Mouse (Mus musculus) small intestine, adult 2 months (tissue): Measurements from ENCODE around the gene Khdrbs1. TPM values are rescaled to one million over a fixed set of nuclear protein-coding genes. Genes with fewer than 3 reads are reported as not detected.
"Not testable (repeated sequence)": the region's sequence is repeated elsewhere in the genome, so short reads cannot be mapped to it uniquely, and the experiment has no call there.

Experiments used
- H3K27ac ChIP-seq: fragments of 200-500 bp; 2 replicates; pipeline ENCODE4 v1.5.1; 2012; ENCODE audit warnings: low read depth, low read length, control low read depth, inconsistent platforms; ENCODE audit not compliant: insufficient read depth
- H3K27me3 ChIP-seq: fragments of 200-500 bp; 2 replicates; pipeline ENCODE4 v1.6.1; 2012; ENCODE audit warnings: mild to moderate bottlenecking, moderate library complexity, low read length, inconsistent platforms; ENCODE audit not compliant: control insufficient read depth, insufficient read depth
- H3K36me3 ChIP-seq: fragments of 200-500 bp; 2 replicates; pipeline ENCODE4 v1.6.1; 2012; ENCODE audit warnings: mild to moderate bottlenecking, low read length, control low read depth, inconsistent platforms; ENCODE audit not compliant: control insufficient read depth, insufficient read depth
- H3K4me1 ChIP-seq: fragments of 200-500 bp; 2 replicates; pipeline ENCODE4 v1.6.1; 2012; ENCODE audit warnings: low read length, inconsistent platforms, mixed read lengths; ENCODE audit not compliant: control insufficient read depth, insufficient read depth, insufficient read length
- H3K4me3 ChIP-seq: fragments of 200-500 bp; 2 replicates; pipeline ENCODE4 v1.5.1; 2012; ENCODE audit warnings: low read depth, mild to moderate bottlenecking, control low read depth, inconsistent platforms, low read length, moderate library complexity
- CTCF ChIP-seq: fragments of 200-500 bp; IDR thresholded peaks from 2 replicates; pipeline ENCODE4 v1.5.1; 2012; ENCODE audit warnings: low read depth, mild to moderate bottlenecking, control low read depth, inconsistent platforms, low read length, moderate library complexity, mixed read lengths; ENCODE audit not compliant: insufficient replicate concordance, insufficient read length; ENCODE audit errors: extremely low read depth
- POLR2A ChIP-seq: fragments of 200-500 bp; IDR thresholded peaks from 2 replicates; pipeline ENCODE4 v1.6.1; 2012; ENCODE audit warnings: low read depth, mild to moderate bottlenecking, control low read depth, inconsistent platforms, low read length, moderate library complexity
- WGBS: fragments of 180-500 bp; shearing (Covaris S2); methylation state at CpG from one replicate; pipeline ENCODE4 v1.1.7; 2018; 5-methylcytosine and 5-hydroxymethylcytosine counted together
- polyA plus RNA-seq: library from polyadenylated mRNA; depleted of rRNA; stranded (reverse); fragments of >200 nt; gene quantifications from 2 replicates; pipeline ENCODE4 v1.2.3, GENCODE M21; 2012

Gene Khdrbs1
- polyA plus RNA-seq, 1 experiment, result 58.7 TPM

DNA sequence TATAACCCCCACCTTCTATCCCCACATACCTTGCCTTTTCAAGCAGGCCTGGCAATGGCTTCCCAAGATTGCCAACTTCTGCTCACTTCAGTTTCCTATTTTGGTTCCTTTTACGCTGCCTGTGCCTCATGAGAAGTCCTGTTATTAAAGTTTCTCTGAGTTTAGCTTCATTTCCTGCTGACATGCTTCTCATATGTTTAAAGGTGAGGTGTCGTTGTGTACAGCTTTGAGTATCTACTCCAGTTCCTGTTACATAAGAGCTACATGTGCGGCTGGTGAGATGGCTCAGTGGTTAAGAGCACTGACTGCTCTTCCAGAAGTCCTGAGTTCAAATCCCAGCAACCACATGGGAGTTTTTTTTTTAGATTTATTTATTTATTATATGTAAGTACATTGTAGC, 23.2 kb upstream of the Khdrbs1 start:
- 82% methylated on average over 3 of the region's 3 CpGs for WGBS
- no peak overlapping the region for H3K27ac ChIP-seq
- H3K27me3 ChIP-seq, result no peaks in the 10 kb centered on the region
- TF ChIP-seq POLR2A, result no peak
- TF ChIP-seq CTCF, result no peak
- H3K4me1 ChIP-seq, result no peaks in the 10 kb centered on the region
- no peak overlapping the region for H3K4me3 ChIP-seq
- no peaks in the 10 kb centered on the region for H3K36me3 ChIP-seq

DNA sequence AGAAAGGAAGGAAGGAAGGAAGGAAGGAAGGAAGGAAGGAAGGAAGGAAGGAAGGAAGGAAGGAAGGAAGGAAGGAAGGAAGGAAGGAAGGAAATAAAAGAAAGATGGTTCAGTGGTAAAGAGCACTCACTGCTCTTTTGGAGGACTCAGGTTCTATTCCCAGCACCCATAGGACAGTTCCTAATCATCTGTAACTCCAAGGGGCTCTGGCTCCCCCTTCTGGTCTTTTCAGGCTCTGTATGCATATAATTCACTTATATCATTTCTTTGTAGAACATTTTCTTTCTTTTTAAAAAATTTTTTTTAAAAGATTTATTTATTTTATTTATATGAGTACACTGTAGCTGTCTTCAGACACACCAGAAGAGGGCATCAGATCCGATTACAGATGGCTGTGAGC, 20.4 kb upstream of the Khdrbs1 start:
- 83% methylated on average over 1 of the region's 1 CpGs for WGBS
- not testable (repeated sequence) for H3K27me3 ChIP-seq

DNA sequence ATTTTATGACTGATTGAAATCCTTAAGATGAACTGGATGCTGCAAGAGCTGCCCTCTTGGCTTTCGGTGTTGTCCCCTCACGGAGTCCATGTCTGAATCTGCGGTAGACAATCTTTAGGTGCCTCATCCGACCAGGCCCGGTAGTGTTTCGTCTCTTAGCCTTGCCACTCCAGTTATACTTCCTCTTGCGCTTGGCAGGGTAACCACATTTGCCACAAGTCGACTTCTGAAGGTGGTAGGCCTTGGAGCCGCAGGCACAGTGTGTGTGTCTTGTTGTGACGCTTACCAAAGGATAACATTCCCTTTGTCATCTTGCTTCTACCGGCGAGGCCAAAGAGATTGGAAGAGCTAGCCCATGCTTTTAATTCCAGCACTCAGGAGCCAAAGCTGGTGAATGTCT, 19.5 kb upstream of the Khdrbs1 start:
- H3K4me3 ChIP-seq, result no peak overlapping the region
- no peaks in the 10 kb centered on the region for H3K36me3 ChIP-seq
- 80% methylated on average over 12 of the region's 12 CpGs for WGBS
- H3K27ac ChIP-seq, result no peak overlapping the region
- no peaks in the 10 kb centered on the region for H3K4me1 ChIP-seq
- TF ChIP-seq POLR2A (no peak), CTCF (no peak)
- H3K27me3 ChIP-seq, result no peaks in the 10 kb centered on the region

More for the DNA sequence above, 20.4 kb upstream of the Khdrbs1 start:
- not testable (repeated sequence) for H3K4me3 ChIP-seq, H3K36me3 ChIP-seq, H3K4me1 ChIP-seq, H3K27ac ChIP-seq

DNA sequence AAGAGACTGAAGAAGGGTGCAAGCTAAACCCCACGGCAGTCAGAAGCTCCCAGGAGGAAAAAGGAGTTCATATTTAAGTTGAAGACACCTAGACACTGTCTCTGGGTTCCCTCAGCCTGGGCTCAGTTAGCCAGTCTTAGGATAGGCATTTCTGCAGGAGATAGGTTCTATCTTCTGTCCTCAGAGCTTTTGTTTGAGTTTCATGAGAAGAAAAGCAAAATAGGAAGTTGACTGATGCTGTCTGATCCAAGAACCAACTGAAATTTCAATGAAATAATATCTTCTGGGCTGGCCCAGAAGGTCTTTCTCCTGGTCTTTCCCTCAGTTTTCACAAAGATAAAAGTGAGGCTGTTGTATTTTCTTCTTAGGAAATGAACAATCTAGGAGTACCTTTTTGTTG, 13.4 kb upstream of the Khdrbs1 start:
- H3K4me3 ChIP-seq, result no peak overlapping the region
- no peak overlapping the region for H3K27ac ChIP-seq
- H3K4me1 ChIP-seq, result peaks cover 5% of the 10 kb centered on the region; the same call in 1 of the 2 replicates
- TF ChIP-seq POLR2A (no peak), CTCF (no peak)
- no peaks in the 10 kb centered on the region for H3K36me3 ChIP-seq
- no peaks in the 10 kb centered on the region for H3K27me3 ChIP-seq
- WGBS, result 75% methylated on average over 1 of the region's 1 CpGs

DNA sequence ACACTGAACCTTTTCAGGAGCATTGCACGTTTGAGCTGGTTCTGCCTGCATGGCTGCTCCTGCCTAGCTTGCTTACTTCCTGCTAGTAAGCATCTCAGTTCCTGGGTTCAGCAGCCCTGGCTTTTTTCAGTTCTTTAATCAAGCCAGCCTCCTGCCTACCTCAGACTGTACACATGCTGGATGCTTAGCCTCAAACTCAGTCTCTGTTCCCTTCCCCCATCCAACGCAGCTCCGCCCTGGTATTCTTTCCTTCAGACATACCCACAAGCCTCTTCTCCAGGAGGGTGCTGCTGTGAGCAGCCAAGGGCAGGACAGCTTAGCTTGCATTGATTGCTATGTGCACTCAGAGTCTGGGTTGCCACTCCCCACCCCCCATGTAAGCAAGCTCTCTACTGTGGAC, 12.6 kb upstream of the Khdrbs1 start:
- Histone ChIP-seq H3K27ac (no peak overlapping the region), H3K4me1 (peaks cover 5% of the 10 kb centered on the region; the same call in 1 of the 2 replicates), H3K4me3 (no peak overlapping the region), H3K27me3 (no peaks in the 10 kb centered on the region), H3K36me3 (no peaks in the 10 kb centered on the region)
- TF ChIP-seq CTCF (no peak), POLR2A (no peak)
- 64% methylated on average over 3 of the region's 3 CpGs for WGBS

DNA sequence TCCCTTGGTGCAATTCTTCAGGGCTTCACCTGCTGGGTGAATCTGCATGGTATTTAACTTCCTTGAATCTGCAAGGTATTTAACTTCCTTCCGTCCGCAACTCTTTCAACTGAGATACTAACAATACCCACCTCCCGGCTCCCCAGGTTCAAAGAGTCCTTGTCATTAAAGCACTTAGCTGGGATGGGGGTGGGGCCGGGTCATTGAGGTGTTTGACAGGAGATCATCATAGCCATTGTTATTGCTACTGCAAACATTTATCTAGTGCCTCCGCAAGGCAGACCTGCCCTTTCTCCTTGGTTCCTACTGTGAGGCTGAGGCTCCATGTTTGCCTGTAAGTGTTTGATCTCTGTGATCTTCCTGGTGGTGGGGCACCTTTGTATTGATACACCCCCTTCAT, 8.3 kb upstream of the Khdrbs1 start:
- H3K4me3 ChIP-seq, result no peak overlapping the region
- peaks cover 5% of the 10 kb centered on the region; the same call in 1 of the 2 replicates for H3K4me1 ChIP-seq
- WGBS, result 16% methylated on average over 5 of the region's 5 CpGs
- H3K36me3 ChIP-seq, result no peaks in the 10 kb centered on the region
- H3K27ac ChIP-seq, result 0 out of 2 replicates have a peak overlapping the region, but pooled peaks have one; percentile 20
- H3K27me3 ChIP-seq, result no peaks in the 10 kb centered on the region
- TF ChIP-seq CTCF, result no peak

DNA sequence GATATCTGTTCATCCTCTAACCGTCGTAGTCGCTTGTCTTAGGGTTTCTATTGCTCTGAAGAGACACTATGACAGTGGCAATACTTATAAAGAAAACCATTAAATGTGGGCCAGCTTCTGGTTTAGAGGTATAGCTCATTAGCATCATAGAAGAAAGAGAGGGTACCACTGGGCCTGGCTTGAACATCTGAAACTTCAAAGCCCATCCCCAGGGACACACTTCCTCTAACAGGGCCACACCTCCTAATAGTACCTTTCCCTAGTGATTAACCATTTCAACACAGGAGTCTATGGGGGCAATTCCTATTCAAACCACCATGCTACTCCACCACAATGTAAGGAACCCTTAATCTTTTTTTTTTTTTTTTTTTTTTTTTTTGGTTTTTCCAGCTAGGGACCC, 4.5 kb upstream of the Khdrbs1 start:
- H3K27me3 ChIP-seq, result no peaks in the 10 kb centered on the region
- TF ChIP-seq CTCF, result no peak
- TF ChIP-seq POLR2A, result no peak
- no peak overlapping the region for H3K4me3 ChIP-seq
- 91% methylated on average over 3 of the region's 3 CpGs for WGBS
- H3K4me1 ChIP-seq, result peaks cover 7% of the 10 kb centered on the region; the same call in 1 of the 2 replicates
- H3K36me3 ChIP-seq, result no peaks in the 10 kb centered on the region
- no peak overlapping the region for H3K27ac ChIP-seq

DNA sequence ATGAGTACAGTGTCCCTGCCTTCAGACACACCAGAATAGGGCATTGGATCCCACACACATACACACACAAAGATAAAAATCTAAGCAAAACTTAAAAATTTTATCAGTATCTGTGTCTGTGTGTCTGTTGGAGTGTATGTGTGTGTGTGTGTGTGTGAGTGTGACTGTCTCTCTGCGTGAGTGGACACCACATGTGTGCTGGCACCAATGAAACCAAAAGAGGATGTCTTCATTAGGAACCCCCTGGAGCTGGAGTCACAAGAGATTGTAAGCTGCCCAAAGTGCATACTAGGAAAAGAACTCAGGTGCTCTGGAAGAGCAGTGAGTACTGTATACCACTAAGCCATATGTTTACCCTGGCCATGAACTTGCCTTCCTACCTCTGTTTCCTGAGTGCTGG, 4.0 kb upstream of the Khdrbs1 start:
- no peak for TF ChIP-seq POLR2A
- no peak for TF ChIP-seq CTCF
- WGBS, result 84% methylated on average over 1 of the region's 1 CpGs
- Histone ChIP-seq H3K27me3 (no peaks in the 10 kb centered on the region), H3K36me3 (no peaks in the 10 kb centered on the region), H3K4me1 (peaks cover 7% of the 10 kb centered on the region; the same call in 1 of the 2 replicates), H3K27ac (no peak overlapping the region), H3K4me3 (no peak overlapping the region)
